Mouse (Mus musculus) ES-Bruce4 (cell line): ENCODE results near the gene Acrbp.

Experiments used
- CTCF ChIP-seq: IDR thresholded peaks from one replicate; pipeline ENCODE4 v1.8.1; 2011; ENCODE audit warnings: low read depth, low read length
- POLR2A ChIP-seq: IDR thresholded peaks from one replicate; pipeline ENCODE4 v1.8.1; 2011; ENCODE audit warnings: low read length; ENCODE audit not compliant: insufficient read depth

DNA sequence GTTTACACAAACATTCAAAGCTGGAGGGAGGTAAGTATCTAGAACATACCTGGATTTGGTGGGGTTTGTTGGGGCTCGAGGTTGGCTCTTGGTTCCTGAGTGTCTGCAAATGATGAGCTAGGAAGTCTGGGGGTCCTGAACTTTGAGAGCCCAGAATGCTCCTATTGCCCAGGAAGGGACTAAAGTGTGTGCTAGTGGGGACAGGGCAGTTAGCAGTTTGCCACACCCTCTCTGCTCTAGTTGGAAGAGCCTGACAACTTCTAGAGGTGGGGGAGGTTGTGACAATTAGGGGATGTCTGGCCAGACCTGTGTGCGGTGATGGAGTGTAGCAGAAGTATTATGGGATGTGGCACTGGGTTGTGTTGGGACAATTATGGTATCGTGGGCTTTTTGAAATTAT, 45.4 kb downstream of the Acrbp start:
- TF ChIP-seq POLR2A (no peak), CTCF (no peak)
